Mouse (Mus musculus) CD8-positive naive resting alpha-beta T cell, adult 2 months (primary cell): ENCODE data around the gene Fmnl3.

Experiments used
- DNase-seq, 2 experiments: peaks; one replicate each; pipeline ENCODE4 v3.0.0; 2022; ENCODE audit warnings: low read depth in 2 of 2, low spot score in 2 of 2

The Fmnl3 gene

GRCm38 (mm10) chr15:99319411-99319871 lies 50.8 kb downstream of the Fmnl3 start:
- no peak for DNase-seq

GRCm38 (mm10) chr15:99318861-99319410 lies 51.3 kb downstream of the Fmnl3 start:
- no peak for DNase-seq

GRCm38 (mm10) chr15:99318071-99318470 lies 52.2 kb downstream of the Fmnl3 start:
- no peak for DNase-seq

- DNase-seq, result no peak
Measured at GRCm38 (mm10) chr15:99317267-99317651, 53.0 kb downstream of the Fmnl3 start.

GRCm38 (mm10) chr15:99316314-99317266 lies 53.7 kb downstream of the Fmnl3 start:
- DNase-seq, result peak; percentile 55 to 69

- DNase-seq, result no peak
Measured at GRCm38 (mm10) chr15:99314891-99315290, 55.4 kb downstream of the Fmnl3 start.

GRCm38 (mm10) chr15:99310617-99311016 lies 59.7 kb downstream of the Fmnl3 start:
- DNase-seq, result no peak

GRCm38 (mm10) chr15:99309549-99309948 lies 60.7 kb downstream of the Fmnl3 start:
- DNase-seq, result no peak

GRCm38 (mm10) chr15:99307476-99307875 lies 62.8 kb downstream of the Fmnl3 start:
- no peak for DNase-seq

- no peak for DNase-seq
Measured at GRCm38 (mm10) chr15:99296213-99296612, 74.1 kb downstream of the Fmnl3 start.

GRCm38 (mm10) chr15:99295484-99295981 lies 74.7 kb downstream of the Fmnl3 start, which contains the start of gene Fam186b:
Gene Fam186b (minus strand): TSS chr15:99295888.
- peak in 1 of 2 experiments; percentile 26 for DNase-seq

GRCm38 (mm10) chr15:99294813-99295374 lies 75.4 kb downstream of the Fmnl3 start, which contains the start of gene Prpf40b:
Gene Prpf40b (plus strand): TSS chr15:99295087.
- DNase-seq, result peak; percentile 81 to 84

- peak in 1 of 2 experiments; percentile 20 for DNase-seq
Measured at GRCm38 (mm10) chr15:99294287-99294686, 76.0 kb downstream of the Fmnl3 start.

GRCm38 (mm10) chr15:99290586-99290985 lies 79.7 kb downstream of the Fmnl3 start:
- DNase-seq, result no peak

- no peak for DNase-seq
Measured at GRCm38 (mm10) chr15:99285189-99285535, 85.1 kb downstream of the Fmnl3 start.

GRCm38 (mm10) chr15:99284527-99285188 lies 85.6 kb downstream of the Fmnl3 start:
- no peak for DNase-seq

- DNase-seq, result peak in 1 of 2 experiments; percentile 24
Measured at GRCm38 (mm10) chr15:99283456-99283855, 86.8 kb downstream of the Fmnl3 start.

GRCm38 (mm10) chr15:99278271-99278670 lies 92.0 kb downstream of the Fmnl3 start:
- no peak for DNase-seq

- peak; percentile 34 to 46 for DNase-seq
Measured at GRCm38 (mm10) chr15:99276095-99276494, 94.2 kb downstream of the Fmnl3 start.
